Mouse (Mus musculus) stomach, embryonic 14.5 days (tissue): ENCODE measurements around the gene Mamdc2. TPM values are rescaled to one million over a fixed set of nuclear protein-coding genes. Genes with fewer than 3 reads are reported as not detected.
A peak's percentile ranks its signal among the peaks of the same experiment; 100 is the strongest.

ENCODE experiments used
- ATAC-seq: fragments of 200-750 bp; cut with Nextera tagmentation; 2 replicates; pipeline ENCODE4 v1.8.0; 2017; ENCODE audit warnings: low read depth, moderate TSS enrichment; ENCODE audit not compliant: insufficient number of reproducible peaks, insufficient read depth, low FRiP score
- H3K27ac ChIP-seq: fragments of 300-500 bp; sonication (generic); 2 replicates; pipeline ENCODE4 v1.5.1; 2014; ENCODE audit warnings: mild to moderate bottlenecking, low read length, moderate library complexity, mixed read lengths
- H3K27me3 ChIP-seq: fragments of 300-500 bp; sonication (generic); 2 replicates; pipeline ENCODE4 v1.6.1; 2014; ENCODE audit warnings: low read length, control low read depth, mixed read lengths; ENCODE audit not compliant: control insufficient read depth, insufficient read depth
- H3K36me3 ChIP-seq: fragments of 300-500 bp; sonication (generic); 2 replicates; pipeline ENCODE4 v1.6.1; 2014; ENCODE audit warnings: mild to moderate bottlenecking, control low read depth, low read length, moderate library complexity, mixed read lengths; ENCODE audit not compliant: control insufficient read depth, insufficient read depth
- H3K4me1 ChIP-seq: fragments of 300-500 bp; sonication (generic); 2 replicates; pipeline ENCODE4 v1.6.1; 2014; ENCODE audit warnings: low read length, control low read depth, mixed read lengths; ENCODE audit not compliant: control insufficient read depth, insufficient read depth
- H3K4me2 ChIP-seq: fragments of 300-500 bp; sonication (generic); replicated peaks from 2 replicates; pipeline ENCODE4 v1.6.1; 2014; ENCODE audit warnings: low read depth, low read length, control low read depth
- H3K4me3 ChIP-seq: fragments of 300-500 bp; sonication (generic); 2 replicates; pipeline ENCODE4 v1.5.1; 2014; ENCODE audit warnings: low read depth, low read length, control low read depth
- H3K9ac ChIP-seq: fragments of 300-500 bp; sonication (generic); replicated peaks from 2 replicates; pipeline ENCODE4 v1.6.1; 2014; ENCODE audit warnings: low read depth, mild to moderate bottlenecking, control low read depth, low read length, moderate library complexity, mixed read lengths
- H3K9me3 ChIP-seq: fragments of 300-500 bp; sonication (generic); 2 replicates; pipeline ENCODE4 v1.6.1; 2016; ENCODE audit warnings: low read depth, low read length, control low read depth; ENCODE audit not compliant: control insufficient read depth
- WGBS: fragments of 180-500 bp; shearing (Covaris S2); extraction: QIAGEN DNeasy Blood & Tissue Kit; methylation state at CpG from one replicate; pipeline ENCODE4 v1.1.7; 2014; 5-methylcytosine and 5-hydroxymethylcytosine counted together
- polyA plus RNA-seq: library from polyadenylated mRNA; unstranded; fragments of >200 nt; fragmentation: Nextera tagmentation; extraction: Ambion mirVana; gene quantifications from 2 replicates; pipeline ENCODE4 v1.2.1, GENCODE M21; 2014

The Mamdc2 gene
- polyA plus RNA-seq, 1 experiment from 2014 or later: 5.0 TPM

DNA sequence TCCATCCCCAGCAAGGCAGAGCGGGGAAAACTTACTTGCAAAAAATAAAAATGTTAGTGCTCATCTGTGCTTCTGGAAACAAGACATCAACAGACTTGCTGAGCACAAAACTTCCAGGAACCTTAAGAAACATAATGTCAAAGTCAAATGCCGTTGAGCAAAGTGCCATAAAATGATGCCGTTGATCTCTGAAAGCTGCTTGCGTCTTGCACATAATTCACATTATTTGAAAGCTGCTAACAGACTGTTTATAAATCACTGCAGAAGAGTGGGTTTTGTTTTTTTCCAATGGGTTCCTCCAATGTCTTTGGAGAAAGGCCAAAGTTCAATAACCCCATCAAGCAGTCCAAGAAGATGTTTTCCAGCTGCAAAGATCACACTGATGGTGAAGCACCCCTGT is 37.9 kb downstream of the Mamdc2 start:
- Histone ChIP-seq H3K9me3 (no peaks in the 10 kb centered on the region), H3K4me2 (no peak overlapping the region), H3K9ac (no peak overlapping the region), H3K4me3 (no peak overlapping the region), H3K27ac (no peak overlapping the region), H3K36me3 (no peaks in the 10 kb centered on the region), H3K27me3 (no peaks in the 10 kb centered on the region), H3K4me1 (0 out of 2 replicates have a peak, but pooled peaks cover 6% of the 10 kb centered on the region)
- WGBS: 30% methylated on average over 4 of the region's 4 CpGs
- no peak for ATAC-seq

DNA sequence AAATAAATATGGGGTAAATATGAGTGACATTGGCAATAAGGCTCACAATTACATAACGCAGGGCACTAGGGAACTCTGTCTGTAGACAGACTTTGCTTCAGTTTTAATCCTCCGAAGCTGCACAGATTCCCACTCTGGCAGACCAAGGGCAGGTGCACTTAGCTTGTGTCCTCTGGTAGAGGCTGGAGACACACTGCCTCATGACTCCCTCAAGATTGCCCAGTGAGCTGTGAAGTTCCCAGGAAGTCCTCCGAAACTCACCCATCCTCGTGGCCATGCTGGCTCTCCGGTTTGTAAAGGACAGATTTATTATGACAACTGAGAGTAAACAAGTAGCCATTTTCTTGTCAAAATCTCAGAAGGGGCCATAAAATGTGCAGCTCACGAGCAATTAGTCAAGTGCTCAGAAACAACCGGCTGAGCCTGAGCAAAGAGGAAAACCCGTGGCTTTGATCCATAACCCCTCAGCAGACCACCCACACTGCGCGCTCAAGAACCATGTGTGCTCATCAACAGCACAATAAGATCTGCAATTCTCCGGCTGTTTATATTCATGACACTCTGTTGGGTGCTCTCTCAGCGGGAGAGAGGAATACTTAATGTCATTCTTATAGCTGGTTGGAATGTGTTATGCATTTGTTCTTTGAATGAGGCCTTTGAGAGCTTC is 46.6 kb downstream of the Mamdc2 start:
- H3K27ac ChIP-seq: peak overlapping the region; percentile 66
- no peak overlapping the region for H3K4me2 ChIP-seq
- 30% methylated on average over 12 of the region's 12 CpGs for WGBS
- no peaks in the 10 kb centered on the region for H3K27me3 ChIP-seq
- no peak overlapping the region for H3K4me3 ChIP-seq
- H3K9me3 ChIP-seq: no peaks in the 10 kb centered on the region
- no peak overlapping the region for H3K9ac ChIP-seq
- no peaks in the 10 kb centered on the region for H3K36me3 ChIP-seq
- no peak; the same call in 1 of the 2 replicates for ATAC-seq
- 0 out of 2 replicates have a peak, but pooled peaks cover 7% of the 10 kb centered on the region for H3K4me1 ChIP-seq

DNA sequence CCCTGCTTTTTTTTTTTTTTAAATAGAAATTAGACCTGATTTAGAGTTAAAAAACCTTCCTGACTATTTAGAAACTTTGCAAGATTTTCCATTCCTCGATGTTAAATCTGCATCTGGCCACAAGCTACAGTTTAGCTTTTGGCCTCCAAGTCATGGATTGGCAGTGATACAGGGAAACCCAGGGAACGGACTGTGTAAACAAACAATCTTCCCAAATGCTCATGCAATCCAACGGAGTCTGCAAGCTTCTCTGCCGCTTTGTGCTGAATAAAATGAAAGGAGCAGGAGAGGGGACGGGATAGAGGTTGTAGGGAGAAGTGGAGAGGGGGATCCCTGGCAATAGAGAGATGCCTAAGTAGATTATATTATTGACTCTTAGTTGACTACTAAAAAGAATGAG is 47.8 kb downstream of the Mamdc2 start:
- no peak for ATAC-seq
- no peak overlapping the region for H3K9ac ChIP-seq

DNA sequence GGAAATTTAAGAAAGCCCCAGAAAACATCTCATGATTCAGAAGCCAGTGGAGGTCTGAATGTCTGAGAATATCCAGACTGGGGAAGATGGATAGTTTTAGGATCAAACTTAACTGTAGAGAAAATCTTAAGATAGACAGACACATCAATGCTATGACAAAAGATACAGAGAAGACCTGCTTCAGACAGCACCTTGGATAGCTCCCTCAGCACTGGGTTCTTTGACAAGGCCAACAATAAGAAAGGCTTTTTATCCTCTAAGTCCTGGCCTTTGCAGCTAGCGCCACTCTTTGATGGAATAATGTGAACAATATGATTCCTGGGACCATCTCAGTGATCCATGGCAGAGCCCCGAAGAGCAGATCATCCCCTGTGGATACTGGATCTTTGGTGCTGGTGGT is 52.3 kb downstream of the Mamdc2 start:
- H3K36me3 ChIP-seq: no peaks in the 10 kb centered on the region
- no peaks in the 10 kb centered on the region for H3K9me3 ChIP-seq
- ATAC-seq: no peak
- H3K4me3 ChIP-seq: no peak overlapping the region
- H3K9ac ChIP-seq: no peak overlapping the region
- H3K27ac ChIP-seq: no peak overlapping the region
- H3K4me2 ChIP-seq: no peak overlapping the region
- no peaks in the 10 kb centered on the region for H3K4me1 ChIP-seq
- 63% methylated on average over 2 of the region's 2 CpGs for WGBS
- no peaks in the 10 kb centered on the region for H3K27me3 ChIP-seq

More for the DNA sequence above, 47.8 kb downstream of the Mamdc2 start:
- Histone ChIP-seq H3K4me1 (0 out of 2 replicates have a peak, but pooled peaks cover 7% of the 10 kb centered on the region), H3K4me3 (no peak overlapping the region), H3K27me3 (no peaks in the 10 kb centered on the region), H3K4me2 (no peak overlapping the region), H3K27ac (0 out of 2 replicates have a peak overlapping the region, but pooled peaks have one; percentile 28), H3K9me3 (no peaks in the 10 kb centered on the region), H3K36me3 (no peaks in the 10 kb centered on the region)
- WGBS: 42% methylated on average over 5 of the region's 5 CpGs

DNA sequence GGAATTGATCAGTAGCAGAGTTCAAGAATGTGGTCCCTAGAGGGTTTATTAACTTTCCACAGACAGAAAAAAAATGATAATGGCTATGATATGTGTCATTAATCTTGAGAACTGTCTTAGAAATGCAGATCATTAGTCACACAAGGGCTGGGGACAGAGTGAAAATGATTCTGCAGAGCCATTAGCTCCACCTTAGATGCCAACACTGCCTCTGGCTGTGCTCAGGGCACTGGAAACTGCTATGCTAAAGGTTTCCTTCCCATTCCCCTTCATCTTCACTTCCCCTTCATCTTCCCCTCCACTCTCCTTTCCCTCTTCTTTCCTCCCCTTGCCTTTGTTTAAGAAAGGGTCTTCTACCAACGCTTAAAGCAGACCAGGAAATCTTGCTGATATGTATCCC is 53.6 kb downstream of the Mamdc2 start:
- 50% methylated on average over 1 of the region's 1 CpGs for WGBS
- Histone ChIP-seq H3K36me3 (no peaks in the 10 kb centered on the region), H3K4me1 (no peaks in the 10 kb centered on the region), H3K4me3 (no peak overlapping the region), H3K27me3 (no peaks in the 10 kb centered on the region), H3K9ac (no peak overlapping the region), H3K9me3 (no peaks in the 10 kb centered on the region), H3K27ac (no peak overlapping the region), H3K4me2 (no peak overlapping the region)
- ATAC-seq: no peak

DNA sequence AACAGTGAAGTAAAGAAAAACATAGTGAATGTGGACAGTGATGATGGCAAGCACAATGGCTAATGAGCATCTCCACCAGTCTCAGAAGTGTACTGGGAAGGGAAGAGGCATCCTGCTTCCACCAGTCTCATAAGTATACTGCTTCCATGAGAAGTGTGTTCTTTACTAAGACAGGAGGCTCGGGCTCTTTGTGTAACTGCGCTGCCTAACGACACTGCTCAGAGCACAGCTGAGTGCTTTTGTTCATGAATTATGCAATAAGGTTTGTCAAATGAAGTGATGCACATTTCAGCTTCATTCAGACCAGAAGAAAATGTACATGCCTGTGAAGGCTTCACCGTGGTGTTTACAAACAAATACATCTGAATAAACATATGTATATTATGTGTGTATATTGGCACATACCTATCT is 59.4 kb downstream of the Mamdc2 start:
- no peaks in the 10 kb centered on the region for H3K9me3 ChIP-seq
- no peak overlapping the region for H3K4me2 ChIP-seq
- no peaks in the 10 kb centered on the region for H3K27me3 ChIP-seq
- H3K27ac ChIP-seq: no peak overlapping the region
- H3K4me3 ChIP-seq: no peak overlapping the region
- WGBS: 41% methylated on average over 4 of the region's 4 CpGs
- H3K4me1 ChIP-seq: no peaks in the 10 kb centered on the region
- ATAC-seq: no peak
- H3K9ac ChIP-seq: no peak overlapping the region
- H3K36me3 ChIP-seq: no peaks in the 10 kb centered on the region

DNA sequence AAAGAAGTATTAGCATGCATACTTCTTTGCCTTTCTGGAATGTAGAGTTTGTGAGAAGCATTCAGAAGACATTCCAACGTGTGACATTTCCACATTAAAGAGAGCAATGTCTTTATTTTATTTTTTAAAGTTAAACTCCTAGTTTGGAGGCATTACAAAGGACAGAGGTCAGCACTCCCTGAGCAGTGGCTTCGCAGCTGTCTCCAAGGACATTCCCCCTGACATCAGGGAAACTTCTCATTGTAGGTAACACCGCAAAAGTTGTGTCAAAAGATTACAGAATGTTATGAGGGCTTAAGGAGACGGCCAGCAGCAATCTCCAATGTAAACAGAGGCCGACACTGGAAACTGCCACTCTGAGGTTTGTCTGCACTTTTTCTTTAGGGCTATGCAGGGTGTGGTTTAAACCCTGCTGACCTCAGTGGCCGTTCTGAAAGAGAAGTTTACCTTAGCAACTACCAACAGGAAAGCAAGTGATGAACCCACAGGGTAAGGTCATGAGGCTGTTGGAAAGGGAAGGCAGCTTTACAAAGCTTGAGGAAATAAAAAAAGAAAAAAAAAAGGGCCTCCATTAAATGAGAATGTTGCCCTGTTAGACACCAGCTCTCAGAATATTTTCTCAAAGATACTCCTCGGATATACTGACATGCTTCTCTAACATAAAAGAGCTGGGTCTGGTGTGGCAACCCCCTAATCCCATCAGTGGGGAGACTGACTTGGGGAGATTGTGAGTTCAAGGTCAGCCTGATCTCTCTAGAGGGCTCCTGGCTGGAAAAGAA is 60.0 kb downstream of the Mamdc2 start:
- Histone ChIP-seq H3K4me2 (no peak overlapping the region), H3K27ac (no peak overlapping the region)
- WGBS: 10% methylated on average over 7 of the region's 7 CpGs

DNA sequence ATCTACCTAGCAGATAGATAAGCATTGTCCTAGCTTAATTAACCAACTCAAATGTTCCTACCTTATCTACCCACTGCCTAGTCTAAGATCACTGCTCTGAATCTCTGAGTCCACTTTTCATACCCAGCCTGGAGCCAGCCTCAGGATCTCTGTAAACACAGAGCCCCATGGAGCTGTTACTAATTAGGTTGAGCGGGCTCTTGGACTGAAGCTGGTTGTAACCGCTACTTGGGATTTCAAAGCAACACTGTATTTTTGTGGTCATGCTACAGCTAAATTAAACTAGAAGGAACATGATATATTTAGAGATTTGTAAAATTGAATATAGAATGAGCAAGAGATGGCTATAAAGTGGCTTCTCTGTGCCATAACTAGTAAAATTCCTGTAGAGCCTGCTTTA is 65.8 kb downstream of the Mamdc2 start:
- 87% methylated on average over 2 of the region's 2 CpGs for WGBS
- Histone ChIP-seq H3K9ac (no peak overlapping the region), H3K27me3 (no peaks in the 10 kb centered on the region), H3K36me3 (no peaks in the 10 kb centered on the region), H3K4me2 (no peak overlapping the region), H3K27ac (no peak overlapping the region), H3K4me1 (0 out of 2 replicates have a peak, but pooled peaks cover 3% of the 10 kb centered on the region), H3K4me3 (no peak overlapping the region), H3K9me3 (no peaks in the 10 kb centered on the region)
- no peak for ATAC-seq

More for the DNA sequence above, 60.0 kb downstream of the Mamdc2 start:
- no peak overlapping the region for H3K9ac ChIP-seq
- no peaks in the 10 kb centered on the region for H3K36me3 ChIP-seq
- H3K4me1 ChIP-seq: no peaks in the 10 kb centered on the region
- H3K27me3 ChIP-seq: no peaks in the 10 kb centered on the region
- no peak for ATAC-seq
- H3K4me3 ChIP-seq: no peak overlapping the region
- no peaks in the 10 kb centered on the region for H3K9me3 ChIP-seq
